Mouse (Mus musculus) right cerebral cortex, postnatal 14 days (tissue): ENCODE results near the gene Lins1.

Experiments
- DNase-seq: peaks from one replicate; pipeline ENCODE4 v3.0.0; 2022

The Lins1 gene

DNA sequence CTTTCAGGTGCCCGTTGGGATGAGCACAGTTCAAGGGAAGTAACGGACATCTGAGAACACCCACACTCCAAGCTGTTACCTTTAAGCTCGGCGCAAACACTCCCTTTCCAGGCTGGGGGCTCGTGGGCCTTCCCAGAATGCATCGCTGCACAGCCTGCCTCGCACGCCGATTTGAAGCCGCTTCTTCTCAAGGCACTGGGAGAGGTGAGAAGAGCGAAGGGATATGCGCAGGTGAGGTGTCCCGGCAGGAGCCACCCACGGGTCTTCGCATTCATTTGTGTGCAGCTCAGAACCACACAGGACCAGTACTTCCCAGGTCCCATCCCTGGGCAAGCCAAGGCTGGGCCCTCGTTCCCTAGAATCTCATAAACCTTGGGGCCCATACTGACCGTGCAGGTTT, 43.7 kb downstream of the Lins1 start:
- DNase-seq: no peak

DNA sequence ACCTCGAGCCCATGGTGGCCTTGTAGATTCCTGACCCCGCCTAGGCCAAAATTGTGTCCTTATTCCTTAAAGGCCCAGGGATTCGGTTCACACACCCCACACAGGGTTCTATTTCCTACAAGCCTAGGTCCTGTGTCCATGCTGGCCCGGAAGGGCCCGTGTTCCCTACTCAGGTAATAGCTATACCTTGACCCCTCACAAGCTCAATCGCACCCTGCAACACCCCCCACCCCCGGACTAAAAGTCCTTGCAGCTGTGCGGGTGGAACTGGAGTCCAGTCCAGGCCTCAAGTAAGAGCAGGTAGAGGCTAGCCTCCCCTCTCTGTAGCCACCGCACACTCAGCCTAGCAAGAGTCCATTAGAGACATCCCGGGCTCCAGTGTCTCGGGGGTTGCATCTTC, 44.2 kb downstream of the Lins1 start:
- DNase-seq: no peak

DNA sequence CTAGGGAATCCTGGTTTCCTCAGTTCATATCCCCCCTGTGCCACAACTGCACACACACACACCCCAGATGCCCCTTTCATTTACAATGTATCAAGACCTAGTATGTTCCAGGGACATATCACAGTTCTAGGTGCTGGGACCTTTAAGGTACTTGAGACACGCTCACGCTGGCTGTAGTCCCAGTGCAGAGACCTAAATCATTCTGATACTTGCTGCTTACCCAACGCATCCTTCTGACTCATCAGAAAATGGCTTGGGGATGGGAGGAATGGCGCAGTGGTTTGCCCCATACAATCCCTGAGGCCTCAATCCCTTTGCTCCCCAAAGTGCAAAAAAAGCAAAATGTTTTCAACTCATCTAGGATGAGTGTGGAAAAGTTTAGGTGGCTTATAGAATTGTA, 44.8 kb downstream of the Lins1 start:
- DNase-seq: no peak

DNA sequence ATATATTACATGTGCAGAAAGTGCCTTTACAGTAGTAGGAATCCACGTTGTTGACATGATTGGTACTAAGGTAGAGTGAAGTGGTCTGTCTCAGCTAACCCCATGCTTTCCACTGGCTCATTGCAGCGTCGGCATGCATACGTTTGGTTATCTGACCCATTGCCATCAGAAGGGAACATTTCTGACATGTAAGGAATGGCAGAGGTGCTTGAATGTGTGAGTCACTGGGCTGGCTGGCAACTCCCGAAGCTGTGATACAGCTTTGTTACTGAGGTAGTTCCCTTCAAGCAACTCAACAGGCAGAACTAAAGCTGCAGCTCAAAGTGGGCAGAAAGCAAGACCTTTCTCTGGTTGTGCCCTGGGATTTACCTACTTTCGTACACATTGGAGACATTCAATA, 45.3 kb downstream of the Lins1 start:
- no peak for DNase-seq

DNA sequence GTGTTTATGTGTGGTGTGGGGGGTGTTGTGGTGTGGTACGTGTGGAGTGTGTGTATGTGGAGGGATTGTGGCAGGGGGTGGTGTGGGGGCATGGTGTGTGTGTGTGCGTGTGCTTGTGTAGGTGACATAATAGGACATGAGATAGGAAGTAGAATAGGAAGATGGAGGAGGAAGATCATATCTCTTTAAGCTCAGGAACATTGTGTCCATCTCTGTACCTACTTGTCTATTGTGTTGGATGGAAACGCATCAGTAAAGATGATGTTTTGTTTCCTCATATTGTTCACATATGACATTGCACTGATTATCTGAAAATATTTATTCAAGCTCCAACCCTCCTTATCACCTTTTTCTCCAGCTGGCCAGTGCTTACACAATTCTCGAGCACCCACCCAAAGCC, 47.7 kb downstream of the Lins1 start:
- DNase-seq: no peak

DNA sequence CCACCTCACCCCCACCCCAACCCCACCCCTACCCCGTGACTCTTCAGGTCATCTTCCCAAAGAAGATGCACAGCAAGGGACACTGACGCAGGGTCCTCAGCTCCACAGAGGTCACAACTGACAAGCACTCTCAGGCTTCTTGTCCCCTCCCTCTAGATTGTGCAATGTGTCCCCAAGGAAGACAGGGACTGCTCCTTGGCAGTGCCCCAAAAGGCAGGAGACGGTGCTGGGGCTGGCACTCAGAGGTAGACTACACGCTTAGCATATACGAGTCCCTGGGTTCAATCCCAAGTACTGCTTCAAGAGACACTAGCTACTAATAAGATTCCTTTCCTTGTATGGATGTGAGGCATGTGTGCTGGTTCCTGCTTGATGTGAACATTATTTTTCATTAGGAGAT, 51.3 kb downstream of the Lins1 start:
- no peak for DNase-seq

DNA sequence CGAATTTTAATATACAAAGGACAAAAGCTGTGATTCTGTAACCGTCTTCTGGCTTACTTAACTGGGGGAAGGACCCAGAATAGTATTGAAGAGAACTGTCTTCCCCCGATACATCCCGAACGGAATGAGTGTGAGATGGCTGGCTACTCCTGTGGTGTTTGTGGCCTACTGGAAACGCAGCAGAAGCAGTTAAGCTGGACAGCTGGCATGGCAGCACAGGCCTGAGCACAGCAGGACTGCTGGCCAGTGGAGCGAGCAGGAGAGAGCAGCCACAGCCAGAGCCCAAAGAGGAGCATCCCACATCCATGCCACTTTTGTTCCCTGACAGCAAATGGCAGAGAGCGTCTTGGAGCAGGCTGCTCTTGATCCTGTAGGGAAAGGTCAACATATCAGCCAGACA, 51.7 kb downstream of the Lins1 start:
- no peak for DNase-seq

DNA sequence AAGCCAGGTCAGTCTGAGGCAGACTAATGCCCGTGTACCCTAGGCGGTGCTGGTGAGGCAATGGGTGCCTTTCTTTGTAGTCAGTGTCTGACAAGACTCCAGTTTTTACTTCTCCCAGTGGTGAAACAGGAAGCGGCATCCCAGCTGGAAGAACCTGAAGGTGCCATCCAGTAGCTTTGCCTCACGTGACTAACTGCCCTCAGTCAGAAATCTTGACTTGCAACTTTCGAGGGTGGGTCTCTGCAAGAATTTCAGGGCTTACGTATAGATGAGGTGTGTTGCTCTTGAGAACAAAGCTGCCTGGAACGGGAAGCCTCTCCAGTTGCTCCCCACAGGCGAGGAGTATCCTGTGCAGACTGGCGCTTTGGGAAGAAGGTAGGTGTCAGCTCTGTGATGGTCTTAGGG, 53.7 kb downstream of the Lins1 start, which contains the start of gene Cers3:
Gene Cers3, plus strand, starts transcription at position 128 of the 405 bp plus-strand sequence.
- DNase-seq: no peak

DNA sequence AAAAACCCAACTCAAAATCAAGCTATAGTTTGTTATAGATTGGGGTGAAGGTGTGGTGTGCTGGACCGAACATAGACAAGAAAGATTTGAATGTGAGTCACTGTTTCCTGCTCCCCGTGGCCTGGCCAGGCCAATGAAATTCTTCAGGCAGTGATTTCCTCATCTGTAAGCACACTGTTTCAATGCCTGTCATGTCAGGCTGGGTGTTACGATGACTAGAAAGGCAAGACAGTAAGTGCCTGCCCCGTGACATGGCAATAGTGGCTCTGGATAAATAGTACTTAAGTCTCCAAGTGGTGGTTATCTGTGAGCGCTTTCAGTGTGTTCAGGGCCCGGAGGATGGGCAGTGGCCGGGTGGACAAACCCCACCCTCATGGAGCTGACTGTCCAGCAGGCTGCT, 57.3 kb downstream of the Lins1 start:
- no peak for DNase-seq

DNA sequence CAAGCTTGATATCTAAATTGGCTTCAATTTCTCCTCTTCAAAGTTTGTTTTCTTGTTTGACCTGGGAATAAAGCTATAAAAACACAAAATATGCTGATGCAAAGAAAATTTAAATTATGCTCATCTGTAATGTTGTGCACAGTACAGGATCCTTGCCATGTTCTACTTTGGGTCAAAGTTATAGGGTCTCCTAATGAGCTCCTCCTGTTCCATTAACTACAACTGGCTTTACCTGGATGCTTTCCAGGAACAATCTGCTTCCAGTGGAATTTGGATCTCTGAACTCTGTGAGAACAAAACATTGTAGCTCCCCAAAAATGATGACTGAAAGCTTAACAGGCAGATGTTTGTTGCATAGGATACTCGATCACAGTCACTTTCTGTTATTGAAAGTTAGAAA, 60.3 kb downstream of the Lins1 start:
- DNase-seq: no peak

DNA sequence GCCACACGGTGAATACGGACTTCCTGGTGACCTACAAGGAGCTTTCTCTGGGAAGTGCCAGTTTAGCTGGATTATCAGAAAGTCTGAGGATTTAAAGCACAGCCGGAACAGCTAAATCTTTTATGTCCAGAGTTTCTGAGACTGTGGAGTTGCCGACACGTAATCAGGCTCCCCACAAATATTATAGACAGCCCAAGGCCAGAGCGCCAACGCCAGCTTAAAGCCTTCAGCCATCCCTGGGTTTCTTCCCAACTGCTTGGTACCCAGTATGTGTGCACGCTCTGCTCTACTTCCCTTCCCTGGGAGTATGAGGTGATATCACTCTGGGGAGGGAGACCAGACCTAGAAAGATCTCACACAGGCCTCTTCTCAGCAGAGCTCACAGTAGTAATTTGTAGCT, 64.1 kb downstream of the Lins1 start:
- DNase-seq: no peak

DNA sequence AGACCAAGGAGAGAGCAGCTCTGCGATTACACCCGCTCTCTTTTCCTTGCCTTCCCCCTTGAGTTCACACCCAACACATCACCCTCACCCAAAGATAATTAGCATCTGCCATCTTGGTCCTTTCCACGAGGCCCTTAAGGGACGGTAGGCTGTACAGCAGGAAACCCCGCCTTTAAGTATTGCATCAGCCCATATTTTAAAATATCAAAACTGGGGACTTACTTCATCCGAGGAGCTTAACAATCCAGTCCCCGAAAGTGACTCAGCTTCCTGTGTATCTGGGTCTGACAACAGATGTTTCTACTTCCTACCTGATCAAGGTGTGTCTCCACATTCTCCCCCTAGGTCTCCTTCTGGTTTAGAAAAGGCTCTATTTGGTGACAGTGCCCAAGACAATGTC, 65.9 kb downstream of the Lins1 start:
- DNase-seq: no peak
